Mouse (Mus musculus) heart, embryonic 12.5 days (tissue): ENCODE measurements around the gene Wdr82. TPM values are rescaled to one million over a fixed set of nuclear protein-coding genes. Genes with fewer than 3 reads are reported as not detected.
A peak's percentile ranks its signal among the peaks of the same experiment; 100 is the strongest.

Experiments
- ATAC-seq: fragments of 200-750 bp; cut with Nextera tagmentation; 2 replicates; pipeline ENCODE4 v1.8.0; 2017; ENCODE audit warnings: moderate TSS enrichment, moderate library complexity; ENCODE audit not compliant: insufficient number of reproducible peaks, low FRiP score
- H3K27ac ChIP-seq: fragments of 300-500 bp; sonication (generic); 2 replicates; pipeline ENCODE4 v1.5.1; 2016; ENCODE audit warnings: mild to moderate bottlenecking, moderate library complexity; ENCODE audit not compliant: poor library complexity, severe bottlenecking
- H3K27me3 ChIP-seq: fragments of 300-500 bp; sonication (generic); replicated peaks from 2 replicates; pipeline ENCODE4 v1.6.1; 2016; ENCODE audit warnings: mild to moderate bottlenecking, moderate library complexity
- H3K36me3 ChIP-seq: fragments of 300-500 bp; sonication (generic); 2 replicates; pipeline ENCODE4 v1.6.1; 2016; ENCODE audit warnings: mild to moderate bottlenecking, moderate library complexity
- H3K4me1 ChIP-seq: fragments of 300-500 bp; sonication (generic); replicated peaks from 2 replicates; pipeline ENCODE4 v1.6.1; 2016; ENCODE audit warnings: mild to moderate bottlenecking
- H3K4me2 ChIP-seq: fragments of 300-500 bp; sonication (generic); 2 replicates; pipeline ENCODE4 v1.6.1; 2016; ENCODE audit warnings: mild to moderate bottlenecking, moderate library complexity
- H3K4me3 ChIP-seq: fragments of 300-500 bp; sonication (generic); 2 replicates; pipeline ENCODE4 v1.5.1; 2016; ENCODE audit warnings: mild to moderate bottlenecking
- H3K9ac ChIP-seq: fragments of 300-500 bp; sonication (generic); 2 replicates; pipeline ENCODE4 v1.6.1; 2016; ENCODE audit warnings: mild to moderate bottlenecking, moderate library complexity
- H3K9me3 ChIP-seq: fragments of 300-500 bp; sonication (generic); replicated peaks from 2 replicates; pipeline ENCODE4 v1.6.1; 2016; ENCODE audit warnings: mild to moderate bottlenecking, moderate library complexity
- WGBS: fragments of 180-500 bp; shearing (Covaris S2); methylation state at CpG from one replicate; pipeline ENCODE4 v1.1.7; 2016; 5-methylcytosine and 5-hydroxymethylcytosine counted together
- polyA plus RNA-seq: library from polyadenylated mRNA; unstranded; fragments of >200 nt; fragmentation: Nextera tagmentation; extraction: Ambion mirVana; gene quantifications from 2 replicates; pipeline ENCODE4 v1.2.1, GENCODE M21; 2016

Wdr82 gene
- polyA plus RNA-seq, 1 experiment from 2014 or later: 23.6 TPM

GRCm38 (mm10) chr9:106177799-106178198, 7.1 kb downstream of the Wdr82 start:
- WGBS: 91% methylated on average over 6 of the region's 6 CpGs
- H3K27ac ChIP-seq: no peak overlapping the region
- H3K4me2 ChIP-seq: no peak overlapping the region
- H3K36me3 ChIP-seq: peaks cover 56% of the 10 kb centered on the region
- peaks cover 28% of the 10 kb centered on the region for H3K4me1 ChIP-seq
- no peaks in the 10 kb centered on the region for H3K27me3 ChIP-seq
- no peak for ATAC-seq
- H3K4me3 ChIP-seq: no peak overlapping the region
- no peaks in the 10 kb centered on the region for H3K9me3 ChIP-seq
- H3K9ac ChIP-seq: no peak overlapping the region

GRCm38 (mm10) chr9:106179454-106179853, 8.7 kb downstream of the Wdr82 start:
- peaks cover 14% of the 10 kb centered on the region for H3K4me1 ChIP-seq
- no peak overlapping the region for H3K27ac ChIP-seq
- no peak overlapping the region for H3K4me3 ChIP-seq
- H3K27me3 ChIP-seq: no peaks in the 10 kb centered on the region
- H3K36me3 ChIP-seq: peaks cover 73% of the 10 kb centered on the region
- H3K4me2 ChIP-seq: no peak overlapping the region
- no peaks in the 10 kb centered on the region for H3K9me3 ChIP-seq
- WGBS: 69% methylated on average over 2 of the region's 2 CpGs
- ATAC-seq: no peak
- H3K9ac ChIP-seq: no peak overlapping the region

- Histone ChIP-seq H3K9me3 (no peaks in the 10 kb centered on the region), H3K27ac (no peak overlapping the region), H3K27me3 (no peaks in the 10 kb centered on the region), H3K4me2 (no peak overlapping the region), H3K36me3 (peaks cover 78% of the 10 kb centered on the region), H3K4me1 (peaks cover 10% of the 10 kb centered on the region), H3K4me3 (no peak overlapping the region), H3K9ac (no peak overlapping the region)
- 92% methylated on average over 3 of the region's 3 CpGs for WGBS
- no peak for ATAC-seq
Measured at GRCm38 (mm10) chr9:106179964-106180363, 9.2 kb downstream of the Wdr82 start.

- ATAC-seq: no peak
- H3K4me2 ChIP-seq: no peak overlapping the region
- no peak overlapping the region for H3K4me3 ChIP-seq
- no peaks in the 10 kb centered on the region for H3K27me3 ChIP-seq
- H3K27ac ChIP-seq: no peak overlapping the region
- no peaks in the 10 kb centered on the region for H3K9me3 ChIP-seq
- H3K4me1 ChIP-seq: peaks cover 2% of the 10 kb centered on the region; the same call in 1 of the 2 replicates
- peaks cover 89% of the 10 kb centered on the region for H3K36me3 ChIP-seq
- no peak overlapping the region for H3K9ac ChIP-seq
- WGBS: 90% methylated on average over 4 of the region's 4 CpGs
Measured at GRCm38 (mm10) chr9:106182146-106182545, 11.4 kb downstream of the Wdr82 start.

- no peaks in the 10 kb centered on the region for H3K9me3 ChIP-seq
- WGBS: 88% methylated on average over 5 of the region's 5 CpGs
- no peaks in the 10 kb centered on the region for H3K4me1 ChIP-seq
- no peak overlapping the region for H3K9ac ChIP-seq
- H3K4me2 ChIP-seq: no peak overlapping the region
- no peak for ATAC-seq
- H3K27ac ChIP-seq: no peak overlapping the region
- H3K4me3 ChIP-seq: no peak overlapping the region
- peaks cover 90% of the 10 kb centered on the region for H3K36me3 ChIP-seq
- no peaks in the 10 kb centered on the region for H3K27me3 ChIP-seq
Measured at GRCm38 (mm10) chr9:106183996-106184395, 13.3 kb downstream of the Wdr82 start.

GRCm38 (mm10) chr9:106191355-106191754, 20.6 kb downstream of the Wdr82 start:
- 91% methylated on average over 1 of the region's 1 CpGs for WGBS
- no peaks in the 10 kb centered on the region for H3K27me3 ChIP-seq
- no peaks in the 10 kb centered on the region for H3K9me3 ChIP-seq
- H3K4me1 ChIP-seq: no peaks in the 10 kb centered on the region
- ATAC-seq: no peak
- H3K4me2 ChIP-seq: no peak overlapping the region
- H3K36me3 ChIP-seq: peaks cover 88% of the 10 kb centered on the region
- H3K27ac ChIP-seq: no peak overlapping the region
- no peak overlapping the region for H3K9ac ChIP-seq
- no peak overlapping the region for H3K4me3 ChIP-seq

GRCm38 (mm10) chr9:106192024-106192423, 21.3 kb downstream of the Wdr82 start:
- H3K36me3 ChIP-seq: peaks cover 88% of the 10 kb centered on the region
- no peak overlapping the region for H3K4me3 ChIP-seq
- H3K4me2 ChIP-seq: no peak overlapping the region
- 91% methylated on average over 8 of the region's 8 CpGs for WGBS
- no peak for ATAC-seq
- H3K9me3 ChIP-seq: no peaks in the 10 kb centered on the region
- no peaks in the 10 kb centered on the region for H3K27me3 ChIP-seq
- H3K27ac ChIP-seq: no peak overlapping the region
- no peak overlapping the region for H3K9ac ChIP-seq
- H3K4me1 ChIP-seq: no peaks in the 10 kb centered on the region

- Histone ChIP-seq H3K36me3 (peaks cover 82% of the 10 kb centered on the region), H3K27me3 (no peaks in the 10 kb centered on the region), H3K9ac (no peak overlapping the region), H3K4me1 (peaks cover 4% of the 10 kb centered on the region), H3K9me3 (no peaks in the 10 kb centered on the region), H3K27ac (no peak overlapping the region), H3K4me3 (no peak overlapping the region), H3K4me2 (no peak overlapping the region)
- no peak for ATAC-seq
- WGBS: 88% methylated on average over 1 of the region's 1 CpGs
Measured at GRCm38 (mm10) chr9:106192998-106193397, 22.3 kb downstream of the Wdr82 start.

GRCm38 (mm10) chr9:106193930-106194807, 23.4 kb downstream of the Wdr82 start:
- Histone ChIP-seq H3K4me3 (no peak overlapping the region), H3K27me3 (no peaks in the 10 kb centered on the region), H3K27ac (no peak overlapping the region; the same call in 1 of the 2 replicates), H3K36me3 (peaks cover 71% of the 10 kb centered on the region), H3K9me3 (no peaks in the 10 kb centered on the region), H3K4me1 (peaks cover 11% of the 10 kb centered on the region), H3K4me2 (no peak overlapping the region), H3K9ac (0 out of 2 replicates have a peak overlapping the region, but pooled peaks have one; percentile 22)
- no peak for ATAC-seq
- WGBS: 89% methylated on average over 8 of the region's 8 CpGs

- no peaks in the 10 kb centered on the region for H3K9me3 ChIP-seq
- no peaks in the 10 kb centered on the region for H3K27me3 ChIP-seq
- H3K27ac ChIP-seq: no peak overlapping the region
- peaks cover 21% of the 10 kb centered on the region for H3K4me1 ChIP-seq
- ATAC-seq: no peak
- 88% methylated on average over 8 of the region's 8 CpGs for WGBS
- no peak overlapping the region for H3K9ac ChIP-seq
- H3K36me3 ChIP-seq: peaks cover 56% of the 10 kb centered on the region
- no peak overlapping the region for H3K4me3 ChIP-seq
- H3K4me2 ChIP-seq: no peak overlapping the region
Measured at GRCm38 (mm10) chr9:106195693-106196092, 25.0 kb downstream of the Wdr82 start.

- H3K4me3 ChIP-seq: no peak overlapping the region
- H3K9me3 ChIP-seq: no peaks in the 10 kb centered on the region
- no peak overlapping the region for H3K27ac ChIP-seq
- H3K4me1 ChIP-seq: peaks cover 22% of the 10 kb centered on the region
- WGBS: 91% methylated on average over 3 of the region's 3 CpGs
- no peak overlapping the region for H3K4me2 ChIP-seq
- H3K36me3 ChIP-seq: peaks cover 42% of the 10 kb centered on the region
- no peaks in the 10 kb centered on the region for H3K27me3 ChIP-seq
- H3K9ac ChIP-seq: no peak overlapping the region
- ATAC-seq: no peak
Measured at GRCm38 (mm10) chr9:106197081-106197713, 26.5 kb downstream of the Wdr82 start.
